Mouse (Mus musculus): ENCODE data around the gene Umps. TPM values are rescaled to one million over a fixed set of nuclear protein-coding genes. Genes with fewer than 3 reads are reported as not detected.

The Umps gene
- polyA plus RNA-seq, 2 experiments = 31.7 to 50.6 TPM

DNA sequence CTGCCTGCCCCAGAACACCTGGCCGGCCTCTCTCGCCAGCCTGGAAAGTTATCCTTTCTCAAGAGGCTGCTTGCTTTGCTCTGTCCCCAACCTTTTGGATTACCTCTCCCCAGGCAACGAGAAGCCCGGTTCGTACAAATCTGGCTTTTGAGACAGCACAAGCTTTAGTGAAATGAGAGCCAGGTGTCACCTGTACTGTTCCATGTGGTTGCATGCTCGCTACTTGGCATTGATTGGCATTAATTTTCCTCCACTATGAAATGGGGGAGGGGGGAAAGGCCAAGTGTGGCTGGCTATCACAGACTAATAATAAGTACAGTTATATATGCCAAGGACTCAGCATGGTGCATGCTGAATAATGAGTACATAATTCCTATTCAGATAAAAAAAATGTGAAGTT, 27.5 kb upstream of the Umps start:
- Histone ChIP-seq H3K4me2 (replicated peaks; ENCODE audit: low read depth, low read length, severe bottlenecking) (no peak overlapping the region), H3K4me1 (ENCODE audit: control insufficient read depth, insufficient read depth, low read length) (no peaks in the 10 kb centered on the region), H3K27me3 (ENCODE audit: control insufficient read depth, insufficient read depth, low read length) (no peaks in the 10 kb centered on the region), H3K36me3 (ENCODE audit: control insufficient read depth, insufficient read depth, low read length) (no peaks in the 10 kb centered on the region), H3K4me3 (replicated peaks; ENCODE audit: low read length) (no peak overlapping the region), H3K9me3 (ENCODE audit: control insufficient read depth, low read length) (no peaks in the 10 kb centered on the region), H3K27ac (replicated peaks; ENCODE audit: low read depth, low read length) (no peak overlapping the region), H3K9ac (ENCODE audit: low read depth, low read length, severe bottlenecking) (no peak overlapping the region)
- no peak for ATAC-seq (ENCODE audit: low FRiP score, low read depth)
- DNase-seq (ENCODE audit: low spot score) = no peak
- no peak for TF ChIP-seq POLR2A (IDR thresholded peaks at IDR 0.05; ENCODE audit: borderline replicate concordance, extremely low read depth, insufficient read depth, insufficient read length)
- WGBS = 53% methylated on average over 6 of the region's 6 CpGs

DNA sequence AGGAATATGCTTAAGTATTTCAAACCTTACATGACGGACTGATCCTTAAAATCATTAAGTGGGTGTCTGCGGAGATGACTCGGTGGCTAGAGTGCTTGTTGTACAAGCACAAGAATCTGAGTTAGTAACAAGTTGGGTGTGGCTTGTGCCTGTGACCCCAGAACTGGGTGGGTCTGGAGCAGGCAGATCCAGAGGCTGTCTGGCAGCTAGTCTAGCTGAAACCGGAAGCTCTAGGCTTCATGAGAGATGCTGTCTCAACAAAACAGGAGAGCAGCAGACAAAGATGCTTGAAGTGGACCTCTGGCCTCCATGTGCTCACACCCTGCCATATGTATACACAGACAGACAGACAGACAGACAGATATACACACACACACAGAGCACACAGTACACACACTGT, 23.9 kb upstream of the Umps start:
- ATAC-seq (ENCODE audit: low FRiP score, low read depth) (no peak), DNase-seq (ENCODE audit: low spot score) (no peak)
- H3K36me3 ChIP-seq (ENCODE audit: control insufficient read depth, insufficient read depth, low read length) = no peaks in the 10 kb centered on the region
- H3K4me2 ChIP-seq (replicated peaks; ENCODE audit: low read depth, low read length, severe bottlenecking) = no peak overlapping the region
- H3K4me3 ChIP-seq (replicated peaks; ENCODE audit: low read length) = no peak overlapping the region
- no peak for TF ChIP-seq POLR2A (IDR thresholded peaks at IDR 0.05; ENCODE audit: borderline replicate concordance, extremely low read depth, insufficient read depth, insufficient read length)
- no peaks in the 10 kb centered on the region for H3K4me1 ChIP-seq (ENCODE audit: control insufficient read depth, insufficient read depth, low read length)
- no peaks in the 10 kb centered on the region for H3K9me3 ChIP-seq (ENCODE audit: control insufficient read depth, low read length)
- WGBS = 83% methylated on average over 4 of the region's 4 CpGs
- H3K9ac ChIP-seq (ENCODE audit: low read depth, low read length, severe bottlenecking) = no peak overlapping the region
- H3K27ac ChIP-seq (replicated peaks; ENCODE audit: low read depth, low read length) = no peak overlapping the region
- no peaks in the 10 kb centered on the region for H3K27me3 ChIP-seq (ENCODE audit: control insufficient read depth, insufficient read depth, low read length)

DNA sequence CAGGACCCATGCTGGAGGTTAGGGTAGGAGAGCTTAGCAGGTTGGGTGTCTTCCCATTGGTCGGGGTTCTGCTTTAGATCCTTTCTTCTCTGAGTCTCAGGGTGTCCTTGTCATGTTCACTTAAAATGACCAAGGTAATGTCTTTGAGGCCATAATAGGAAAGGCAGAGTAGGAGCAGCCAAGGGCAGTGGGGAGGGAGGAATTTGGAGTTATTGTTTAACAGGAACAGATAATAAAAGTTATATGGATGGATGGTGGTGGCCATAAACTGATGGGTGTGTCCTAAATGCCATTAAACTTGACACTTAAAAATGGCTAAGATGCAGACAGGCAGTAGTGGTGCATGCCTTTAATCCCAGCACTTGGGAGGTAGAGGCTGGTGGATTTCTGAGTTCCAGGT, 22.3 kb upstream of the Umps start:
- Histone ChIP-seq H3K36me3 (ENCODE audit: control insufficient read depth, insufficient read depth, low read length) (no peaks in the 10 kb centered on the region), H3K27me3 (ENCODE audit: control insufficient read depth, insufficient read depth, low read length) (no peaks in the 10 kb centered on the region), H3K4me3 (replicated peaks; ENCODE audit: low read length) (no peak overlapping the region), H3K27ac (replicated peaks; ENCODE audit: low read depth, low read length) (no peak overlapping the region), H3K4me1 (ENCODE audit: control insufficient read depth, insufficient read depth, low read length) (no peaks in the 10 kb centered on the region), H3K9ac (ENCODE audit: low read depth, low read length, severe bottlenecking) (no peak overlapping the region), H3K9me3 (ENCODE audit: control insufficient read depth, low read length) (no peaks in the 10 kb centered on the region), H3K4me2 (replicated peaks; ENCODE audit: low read depth, low read length, severe bottlenecking) (no peak overlapping the region)
- no peak for DNase-seq (ENCODE audit: low spot score)
- ATAC-seq (ENCODE audit: low FRiP score, low read depth) = no peak
- WGBS = 84% methylated on average over 1 of the region's 1 CpGs
- TF ChIP-seq POLR2A (IDR thresholded peaks at IDR 0.05; ENCODE audit: borderline replicate concordance, extremely low read depth, insufficient read depth, insufficient read length) = no peak

DNA sequence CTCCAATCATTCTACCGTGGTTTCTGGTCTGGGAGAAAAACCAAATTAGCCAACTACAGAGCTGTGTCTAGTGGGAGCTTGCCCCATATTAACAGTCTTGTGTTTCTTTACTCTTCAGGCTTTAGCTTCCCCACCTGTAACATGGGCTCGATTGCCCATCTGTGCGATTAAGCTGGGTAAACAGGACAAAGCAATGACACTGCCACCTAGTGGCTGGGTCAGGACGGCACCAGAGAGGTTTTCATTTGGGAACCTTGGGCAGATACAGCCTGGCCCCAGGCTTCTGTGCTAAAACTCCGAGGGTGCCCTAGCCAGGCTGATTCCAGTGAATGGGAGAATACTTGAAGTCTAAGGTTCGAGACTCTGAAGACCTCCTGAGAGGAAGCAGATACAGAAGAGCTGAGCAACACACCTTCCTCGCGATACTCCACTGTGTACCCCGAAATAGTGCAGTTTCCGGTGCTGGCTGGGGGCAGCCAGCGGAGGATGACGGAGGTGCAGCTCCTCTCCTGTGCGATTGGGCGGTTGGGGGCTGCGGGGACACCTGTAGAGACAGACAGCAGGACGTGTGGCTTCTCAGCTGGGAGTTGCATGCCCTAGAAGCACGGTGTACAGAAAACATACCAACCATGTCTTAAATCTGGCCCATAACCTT, 21.6 kb upstream of the Umps start:
- H3K9ac ChIP-seq (ENCODE audit: low read depth, low read length, severe bottlenecking) = no peak overlapping the region

DNA sequence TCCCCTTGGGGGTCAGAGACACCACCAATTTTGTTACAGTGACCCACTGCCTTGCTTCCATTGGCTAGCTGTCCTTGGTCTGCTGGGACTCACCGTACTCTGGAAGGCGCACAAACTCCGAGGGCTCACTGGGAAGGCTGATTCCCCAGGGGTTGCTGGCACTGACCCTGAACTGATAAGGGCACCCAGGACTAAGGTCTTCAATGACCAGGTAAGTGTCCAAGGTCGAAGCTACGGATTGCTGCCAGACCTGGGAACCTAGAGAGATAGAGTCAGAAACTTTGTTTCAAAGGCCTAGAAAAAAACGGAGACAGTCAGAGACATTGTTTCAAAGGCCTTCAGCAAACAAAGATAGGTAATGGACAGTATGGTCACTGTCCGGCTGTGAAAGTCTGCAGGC, 20.2 kb upstream of the Umps start:
- Histone ChIP-seq H3K9ac (ENCODE audit: low read depth, low read length, severe bottlenecking) (no peak overlapping the region), H3K27me3 (ENCODE audit: control insufficient read depth, insufficient read depth, low read length) (no peaks in the 10 kb centered on the region), H3K36me3 (ENCODE audit: control insufficient read depth, insufficient read depth, low read length) (no peaks in the 10 kb centered on the region), H3K4me1 (ENCODE audit: control insufficient read depth, insufficient read depth, low read length) (no peaks in the 10 kb centered on the region), H3K9me3 (ENCODE audit: control insufficient read depth, low read length) (no peaks in the 10 kb centered on the region), H3K27ac (replicated peaks; ENCODE audit: low read depth, low read length) (no peak overlapping the region), H3K4me2 (replicated peaks; ENCODE audit: low read depth, low read length, severe bottlenecking) (no peak overlapping the region), H3K4me3 (replicated peaks; ENCODE audit: low read length) (no peak overlapping the region)
- 91% methylated on average over 7 of the region's 7 CpGs for WGBS
- ATAC-seq (ENCODE audit: low FRiP score, low read depth) = no peak
- no peak for TF ChIP-seq POLR2A (IDR thresholded peaks at IDR 0.05; ENCODE audit: borderline replicate concordance, extremely low read depth, insufficient read depth, insufficient read length)
- no peak for DNase-seq (ENCODE audit: low spot score)

More for the DNA sequence above, 21.6 kb upstream of the Umps start:
- H3K9me3 ChIP-seq (ENCODE audit: control insufficient read depth, low read length) = no peaks in the 10 kb centered on the region
- no peak for TF ChIP-seq POLR2A (IDR thresholded peaks at IDR 0.05; ENCODE audit: borderline replicate concordance, extremely low read depth, insufficient read depth, insufficient read length)
- H3K4me3 ChIP-seq (replicated peaks; ENCODE audit: low read length) = no peak overlapping the region
- peak; percentile 40 for DNase-seq (ENCODE audit: low spot score)
- ATAC-seq (ENCODE audit: low FRiP score, low read depth) = no peak
- no peaks in the 10 kb centered on the region for H3K4me1 ChIP-seq (ENCODE audit: control insufficient read depth, insufficient read depth, low read length)
- H3K27me3 ChIP-seq (ENCODE audit: control insufficient read depth, insufficient read depth, low read length) = no peaks in the 10 kb centered on the region
- 62% methylated on average over 17 of the region's 17 CpGs for WGBS
- H3K36me3 ChIP-seq (ENCODE audit: control insufficient read depth, insufficient read depth, low read length) = no peaks in the 10 kb centered on the region
- no peak overlapping the region for H3K4me2 ChIP-seq (replicated peaks; ENCODE audit: low read depth, low read length, severe bottlenecking)
- no peak overlapping the region for H3K27ac ChIP-seq (replicated peaks; ENCODE audit: low read depth, low read length)

Data from limb, embryonic 14.5 days (tissue).